Mouse (Mus musculus) lung, postnatal 36 days (tissue): ENCODE data around the gene Efna4.

Experiments
- DNase-seq: peaks from one replicate; pipeline ENCODE4 v3.0.0; 2022; ENCODE audit warnings: mixed read lengths

Gene Efna4

DNA sequence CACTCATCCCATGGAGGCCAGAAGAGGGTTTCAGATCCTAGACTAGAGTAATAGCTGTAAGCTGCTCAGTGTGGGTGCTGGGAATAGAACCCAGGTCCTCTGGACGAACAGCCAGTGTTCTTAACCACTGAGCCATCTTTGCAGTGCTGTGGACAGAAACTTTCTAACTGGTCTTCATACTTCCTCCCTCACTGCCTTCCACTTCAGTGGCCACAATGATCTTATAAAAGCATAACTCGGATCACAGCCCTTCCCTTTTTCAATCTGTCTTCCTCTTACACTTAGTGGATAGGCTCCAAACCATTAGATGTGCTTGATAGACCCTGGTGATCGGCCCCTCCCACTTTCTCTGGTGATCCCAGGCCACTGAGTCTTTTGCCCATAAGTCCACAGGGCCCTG lies 22.4 kb upstream of the Efna4 start:
- DNase-seq: no peak

DNA sequence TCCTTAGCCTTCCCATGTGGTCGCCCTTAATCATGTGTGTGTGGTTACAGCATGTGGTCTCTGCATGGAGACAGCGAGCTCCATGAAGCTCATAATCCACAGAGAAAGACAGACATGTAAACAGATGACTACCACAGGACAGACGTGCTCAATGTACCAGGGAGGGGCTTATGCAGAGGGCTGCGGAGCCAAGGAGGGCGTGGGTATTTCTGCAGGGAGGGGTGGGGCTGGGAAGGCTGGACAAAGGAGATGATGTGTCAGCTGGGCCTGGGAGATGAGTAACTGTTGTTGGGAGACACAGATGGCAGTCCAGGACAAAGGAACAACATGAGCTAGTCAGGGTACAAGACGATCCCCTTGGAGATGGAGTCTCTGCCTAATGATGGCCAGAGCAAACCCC lies 21.8 kb upstream of the Efna4 start:
- no peak for DNase-seq

DNA sequence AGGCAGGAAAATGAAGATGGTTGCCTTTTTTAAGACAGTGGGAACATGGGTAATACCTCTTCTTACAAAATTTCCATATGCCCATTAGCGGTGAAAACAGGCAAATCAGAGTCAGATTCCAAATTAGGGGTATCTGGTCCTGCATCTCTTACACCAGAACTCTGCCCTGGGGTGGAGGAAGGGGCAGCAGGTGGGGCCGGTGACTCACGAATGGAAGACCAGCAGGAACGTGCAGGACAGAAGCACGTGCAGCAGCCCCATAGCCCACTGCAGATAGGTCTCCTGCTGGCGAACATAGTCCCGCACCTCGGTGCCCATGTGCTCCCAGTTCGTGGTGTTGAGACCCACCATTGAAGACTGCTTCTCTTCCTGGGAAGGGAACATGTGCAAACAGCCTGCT lies 18.2 kb upstream of the Efna4 start:
- DNase-seq: no peak

DNA sequence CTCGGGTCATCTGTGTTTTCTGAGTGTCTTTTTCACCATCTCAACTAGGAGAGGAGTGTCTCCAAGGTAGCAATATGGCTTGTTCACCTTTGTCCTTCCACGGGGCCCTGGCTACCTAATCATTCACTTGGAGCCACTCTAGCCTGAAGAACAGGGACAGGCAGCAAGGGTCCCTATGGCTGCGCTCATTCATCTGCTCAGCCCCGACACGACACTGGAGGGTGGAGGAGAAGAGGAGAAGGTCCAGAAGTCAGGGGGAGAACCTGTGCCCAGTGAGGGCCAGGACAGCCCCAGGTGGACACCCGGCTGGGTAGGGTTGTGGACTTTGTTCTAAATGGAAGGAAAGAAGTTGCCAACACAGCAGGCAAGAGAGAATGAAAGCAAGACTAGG lies 17.7 kb upstream of the Efna4 start:
- DNase-seq: no peak

DNA sequence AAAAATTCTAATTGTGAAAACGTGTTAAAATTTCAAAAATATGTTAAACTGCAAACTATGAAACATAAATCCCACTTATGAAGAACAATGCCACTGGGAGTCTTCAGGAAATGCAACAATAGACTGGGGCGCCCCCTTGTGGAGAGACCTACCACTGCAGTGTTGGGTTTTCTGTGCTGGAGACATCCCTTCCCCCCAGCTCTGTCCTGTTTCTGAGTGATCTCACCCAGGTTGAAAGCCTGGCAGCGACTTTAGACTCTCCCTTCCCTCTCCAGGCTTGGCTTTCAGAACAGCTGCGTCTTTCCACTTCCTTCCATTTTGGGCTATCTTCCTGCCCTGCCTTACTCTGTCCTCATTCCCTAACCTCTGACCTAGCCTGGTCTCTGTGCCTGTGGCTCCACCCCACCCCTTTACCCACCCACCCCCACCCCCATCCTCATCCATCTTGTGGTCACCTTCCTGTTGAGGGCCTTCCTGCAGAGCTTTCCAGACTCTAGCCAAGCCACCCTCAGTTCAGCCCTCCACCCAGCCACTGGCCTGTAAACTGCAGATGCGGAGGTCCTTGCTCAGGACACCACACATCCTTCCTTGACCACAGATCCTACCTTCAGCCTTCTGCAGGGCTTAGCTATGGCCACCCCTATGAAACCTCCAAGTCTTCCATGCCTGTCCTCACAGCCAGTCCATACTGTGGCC lies 17.1 kb upstream of the Efna4 start:
- DNase-seq: peak; percentile 95

DNA sequence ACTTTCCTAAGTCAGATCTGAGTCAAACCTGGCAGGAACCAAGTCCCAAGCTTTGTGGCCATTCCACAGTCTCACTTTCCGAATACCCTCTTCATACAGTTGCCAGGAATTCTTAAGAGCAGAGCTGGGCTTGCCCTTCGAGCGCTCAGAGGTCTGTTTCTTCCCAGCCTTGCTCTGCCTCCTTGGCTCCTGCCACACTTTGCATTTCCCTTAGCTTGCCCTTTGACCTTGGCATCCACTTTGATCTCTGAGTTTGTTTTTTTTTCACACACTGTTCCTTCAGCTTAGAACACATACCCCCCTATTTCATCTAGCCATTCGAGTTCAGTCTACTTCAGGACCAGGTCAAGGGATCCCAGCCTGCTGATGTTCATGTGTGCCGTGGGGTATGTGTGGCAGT lies 13.4 kb upstream of the Efna4 start:
- DNase-seq: no peak

DNA sequence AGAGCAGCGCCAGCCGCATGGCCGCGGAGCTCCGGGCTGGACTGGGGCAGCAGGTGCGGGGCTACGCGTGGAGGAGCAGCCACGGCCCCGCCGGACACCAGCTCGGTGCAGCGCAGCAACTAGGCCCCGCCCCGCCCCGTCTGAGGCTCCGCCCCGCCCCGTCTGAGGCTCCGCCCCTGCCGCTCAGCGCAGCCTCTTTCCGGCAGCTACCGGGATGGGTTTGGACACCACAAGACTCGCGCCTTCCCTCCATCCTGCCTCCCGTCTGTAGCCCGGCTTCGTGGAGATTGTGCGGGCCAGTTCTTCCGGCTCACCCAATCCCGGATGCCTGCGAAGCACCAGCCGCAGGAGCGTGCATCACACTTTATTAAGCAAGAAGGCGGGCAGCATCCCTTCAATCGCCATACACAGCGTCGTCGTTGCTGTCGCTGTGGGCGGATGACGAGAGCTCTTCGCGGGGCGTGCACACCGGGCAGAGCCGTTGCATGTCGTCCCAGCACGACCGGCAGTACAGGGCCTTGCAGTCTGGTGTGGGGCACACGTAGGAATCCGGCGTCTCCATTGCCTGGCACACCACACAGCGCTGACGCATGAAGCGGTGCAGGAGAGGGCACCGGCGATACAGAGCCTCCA lies 12.2 kb upstream of the Efna4 start, which contains the start of gene Adam15:
TSS of gene Adam15 (minus strand) at position 128 of the 633 bp plus-strand sequence.
- peak; percentile 94 for DNase-seq

DNA sequence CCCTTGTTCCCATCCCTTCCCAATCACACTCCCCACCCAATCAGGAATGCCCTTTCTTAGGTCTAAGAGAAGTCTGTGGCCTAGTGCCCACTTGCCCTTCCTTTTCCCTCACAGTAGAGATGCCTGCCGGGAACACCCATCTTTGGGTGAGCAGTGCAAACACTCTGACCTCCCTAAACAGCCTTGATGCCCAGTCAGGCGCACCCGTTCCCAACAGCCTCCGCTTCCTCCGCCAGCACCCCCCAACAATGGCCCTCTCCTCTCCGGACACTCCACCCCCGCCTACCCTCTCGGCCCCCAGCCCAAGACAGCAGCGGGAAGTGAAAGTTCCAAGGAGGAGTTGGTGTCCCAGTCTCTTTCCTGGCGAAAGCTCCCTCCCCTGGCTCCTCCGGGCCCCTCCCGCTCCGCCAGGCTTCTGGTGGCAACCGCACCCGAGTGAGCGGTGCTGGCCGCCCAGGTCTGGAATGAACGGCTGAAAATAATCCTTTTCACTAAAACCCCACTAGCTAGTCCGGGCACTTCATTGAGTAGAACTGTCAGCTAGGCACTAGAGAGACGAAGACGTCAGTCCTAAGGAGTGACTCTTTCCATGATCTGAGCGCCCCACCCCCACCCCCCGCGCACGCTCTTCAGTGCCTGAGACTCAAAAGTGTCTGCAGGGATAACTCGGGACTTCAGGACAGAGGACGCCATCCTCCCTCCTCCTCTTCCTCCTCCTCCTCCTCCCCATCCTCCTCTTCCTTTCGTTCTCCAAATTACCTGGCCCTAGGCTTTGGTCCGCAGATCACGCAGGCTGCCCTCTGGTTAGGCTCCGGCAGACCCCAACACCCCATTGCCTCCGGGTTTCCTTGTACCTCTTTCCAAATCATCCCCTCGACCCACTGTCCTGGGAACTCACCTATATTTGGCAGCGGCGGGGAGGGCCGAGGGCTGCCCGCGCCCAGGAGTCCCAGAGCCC lies 11.4 kb upstream of the Efna4 start:
- peak; percentile 84 for DNase-seq

DNA sequence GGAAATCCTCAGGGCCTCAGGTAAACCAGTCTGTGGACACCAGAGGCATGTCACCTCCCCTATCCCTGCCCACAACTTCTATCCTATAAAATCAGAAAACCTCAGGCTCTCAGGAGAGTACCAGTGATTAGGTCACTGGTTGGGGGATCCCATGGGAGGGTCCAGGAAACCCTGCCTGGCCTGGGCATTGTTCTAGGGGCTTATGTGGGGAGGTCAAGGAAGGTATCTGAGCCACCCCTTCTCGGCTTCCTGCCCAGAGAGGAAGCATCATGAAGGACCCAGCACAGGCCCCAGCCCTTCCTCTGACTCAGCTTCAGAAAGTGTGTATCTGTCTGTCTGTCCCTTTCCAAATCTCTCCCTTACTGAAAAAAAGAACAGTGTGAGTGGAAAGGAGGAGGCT lies 10.1 kb upstream of the Efna4 start:
- peak; percentile 47 for DNase-seq

DNA sequence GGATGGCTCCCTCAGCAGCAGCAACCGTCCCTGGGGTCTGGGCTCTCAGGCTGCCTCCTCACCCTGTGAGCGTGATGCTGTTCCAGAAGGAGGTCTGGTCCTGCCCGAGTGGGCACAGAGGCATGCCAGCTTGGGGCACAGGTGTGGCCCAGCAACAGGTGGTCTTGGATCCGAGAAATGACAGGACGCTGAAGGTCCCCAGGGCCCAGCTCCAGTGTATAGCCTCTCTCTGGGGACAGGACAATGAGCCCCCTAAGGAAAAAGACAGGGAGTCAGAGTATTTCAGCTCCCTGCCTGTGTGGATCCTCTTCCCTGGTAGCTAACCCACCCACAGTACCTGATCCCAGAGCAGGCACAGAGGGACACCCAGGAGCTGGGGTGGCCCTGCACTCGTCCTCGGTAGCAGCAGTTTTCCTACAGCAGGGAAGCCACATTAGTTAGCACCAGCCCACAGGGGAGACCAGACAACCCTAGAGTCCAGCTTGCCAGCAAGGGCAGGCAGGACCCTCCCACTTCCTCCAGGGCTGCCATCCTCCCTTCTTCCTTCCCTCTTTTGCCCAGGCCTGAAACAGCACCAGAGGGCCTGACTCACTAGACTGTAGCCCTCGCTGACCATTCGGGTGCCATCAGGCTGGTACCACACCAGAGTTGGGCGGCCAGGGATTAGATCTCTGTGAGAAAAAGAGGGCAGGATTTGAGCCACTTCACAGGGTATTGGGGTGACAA lies 9.2 kb upstream of the Efna4 start:
- DNase-seq: no peak

DNA sequence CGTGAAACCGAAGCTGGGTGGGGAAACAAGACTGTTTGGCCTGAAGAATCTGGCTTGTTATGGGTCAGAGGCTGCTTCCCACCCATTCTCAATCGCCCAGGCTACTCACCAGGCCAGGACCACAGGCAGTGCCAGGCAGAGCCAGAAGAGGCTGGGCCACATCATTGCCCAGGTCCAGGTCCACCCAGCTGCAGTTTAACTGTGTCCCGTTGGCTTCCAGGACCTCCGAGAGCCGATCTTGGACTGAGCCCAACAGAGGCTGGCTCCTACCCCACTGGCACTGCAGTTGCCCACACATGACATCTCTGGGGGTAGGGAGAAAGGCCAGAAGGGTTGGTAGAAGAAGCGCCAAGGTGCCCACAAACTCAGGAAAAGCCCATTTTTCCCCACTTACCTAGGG lies 5.5 kb upstream of the Efna4 start:
- DNase-seq: no peak

DNA sequence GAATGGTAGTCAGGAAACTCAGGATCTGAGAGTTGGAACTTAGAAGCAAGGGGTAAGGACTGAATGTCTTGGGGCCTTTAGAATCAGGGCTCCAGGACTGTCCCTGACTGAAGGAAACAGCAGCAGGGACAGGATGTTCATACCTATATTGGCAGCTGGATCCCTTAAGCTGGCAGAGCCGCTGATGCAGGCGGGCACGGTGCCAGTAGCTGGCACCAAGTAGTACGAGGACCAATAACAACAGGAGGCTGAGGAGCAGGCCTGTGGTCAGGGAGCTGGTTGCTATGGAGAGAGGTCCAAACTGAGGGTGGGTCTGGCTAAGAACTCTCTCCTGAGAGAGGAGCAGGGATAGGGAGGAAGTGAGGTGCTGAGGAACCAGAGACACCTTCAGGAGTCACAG lies 4.0 kb upstream of the Efna4 start:
- no peak for DNase-seq

DNA sequence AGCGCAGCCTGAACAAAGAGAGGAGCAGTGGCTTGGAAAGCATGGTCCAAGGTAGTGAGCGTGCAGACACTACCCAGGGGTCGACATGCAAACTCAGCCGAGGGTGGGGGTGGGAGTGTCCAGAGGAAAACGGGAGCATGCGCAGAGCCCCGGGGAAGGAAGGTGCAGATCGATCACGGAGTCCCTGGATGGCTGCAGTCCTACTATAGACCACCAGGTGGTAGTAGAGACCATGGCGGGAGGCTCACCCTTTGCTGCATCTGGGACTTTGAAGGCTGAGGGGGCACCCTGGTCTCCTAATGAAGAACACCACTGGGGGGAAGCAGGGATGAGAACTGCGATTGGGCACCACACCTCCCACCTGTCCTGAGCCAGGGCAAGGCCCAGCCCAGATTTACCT lies 2.6 kb upstream of the Efna4 start:
- DNase-seq: peak; percentile 78

DNA sequence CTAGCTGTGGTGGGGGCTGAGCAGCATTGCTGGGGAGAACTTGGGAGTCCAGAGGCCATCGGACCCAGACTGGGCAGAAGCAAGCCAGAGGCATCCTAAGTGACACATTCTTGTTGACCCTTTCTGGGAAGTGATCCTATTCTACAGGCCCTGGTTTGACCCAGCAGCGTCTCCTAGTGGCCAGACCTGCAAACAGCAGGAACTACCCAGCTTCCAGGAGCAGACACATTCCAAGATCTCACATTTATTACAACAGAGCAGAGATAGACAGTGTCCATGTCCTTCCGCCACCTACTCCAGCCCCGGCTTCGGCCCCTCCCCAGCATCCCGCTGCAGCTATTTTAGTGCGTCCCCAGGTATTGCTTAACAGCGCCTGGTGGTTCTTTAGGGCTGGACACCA lies 1.6 kb upstream of the Efna4 start:
- DNase-seq: peak; percentile 85

DNA sequence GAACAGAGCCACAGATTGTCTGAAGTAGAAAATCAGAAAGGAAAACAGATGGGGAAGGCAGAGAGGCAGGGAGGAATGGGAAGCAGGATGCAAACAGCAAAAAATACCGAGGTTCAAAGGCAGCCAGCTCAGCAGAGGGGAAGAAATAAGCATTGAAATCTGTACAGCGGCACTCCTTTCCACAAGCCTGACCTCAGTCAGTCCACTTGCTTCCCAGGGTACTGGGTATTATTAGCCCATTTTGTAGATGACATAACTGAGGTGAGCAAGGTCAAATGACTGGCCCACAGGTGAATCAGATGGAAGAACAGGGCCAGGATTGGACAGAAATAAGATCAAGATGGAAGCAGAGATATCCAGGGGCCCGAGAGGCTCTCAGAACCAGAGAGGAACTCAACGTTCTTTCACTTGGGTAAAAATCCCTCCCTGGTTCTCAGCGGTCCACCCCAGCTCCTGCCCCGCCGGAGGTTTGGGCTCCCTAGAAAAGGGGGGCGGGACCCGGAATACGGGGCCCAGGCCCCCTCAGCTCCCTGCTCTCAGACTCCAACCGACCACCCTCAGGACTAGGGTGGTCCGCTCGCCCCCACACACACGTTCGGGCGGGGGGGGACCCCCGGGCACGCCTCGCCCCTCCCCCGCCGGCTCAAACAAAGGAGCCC lies 637 bp downstream of the Efna4 start:
- no peak for DNase-seq

DNA sequence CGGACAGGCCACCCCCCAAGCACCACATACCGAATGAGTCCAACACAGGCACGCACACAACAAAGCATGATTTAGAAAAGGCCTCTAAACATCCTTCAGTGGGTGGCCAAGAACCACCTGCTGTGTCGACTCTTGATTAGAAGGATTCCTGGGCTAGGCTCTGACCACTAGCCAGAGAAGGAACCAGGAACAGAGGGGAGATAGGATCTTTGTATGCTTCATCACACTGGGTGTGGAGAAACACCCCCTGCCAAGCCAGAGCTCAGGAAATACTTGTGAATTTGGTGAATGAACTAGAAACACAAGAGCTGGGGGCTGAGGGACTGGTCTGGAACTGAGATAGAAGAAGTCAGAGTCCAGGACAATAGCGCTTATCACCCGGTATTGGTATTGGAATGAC lies 1.3 kb downstream of the Efna4 start:
- DNase-seq: no peak

DNA sequence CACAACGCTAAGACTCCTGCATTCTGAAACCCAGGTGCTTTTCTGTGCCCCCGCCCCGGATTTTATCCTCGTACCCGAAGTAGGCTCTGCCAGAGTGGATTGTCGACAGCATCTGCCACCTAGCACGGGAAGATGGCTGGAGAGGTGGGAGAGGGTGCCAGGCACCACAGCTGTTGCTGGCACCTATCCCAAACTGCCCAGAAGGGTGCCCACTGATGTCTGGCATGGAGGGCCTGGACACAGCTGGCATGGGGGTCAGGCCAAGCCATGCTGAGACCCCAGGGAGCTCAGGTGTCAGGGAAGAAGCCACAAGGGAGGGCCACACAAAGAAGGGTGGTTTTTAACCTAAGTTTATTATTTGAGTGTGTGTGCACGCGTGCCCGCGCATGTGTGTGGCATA lies 4.8 kb downstream of the Efna4 start:
- DNase-seq: no peak

DNA sequence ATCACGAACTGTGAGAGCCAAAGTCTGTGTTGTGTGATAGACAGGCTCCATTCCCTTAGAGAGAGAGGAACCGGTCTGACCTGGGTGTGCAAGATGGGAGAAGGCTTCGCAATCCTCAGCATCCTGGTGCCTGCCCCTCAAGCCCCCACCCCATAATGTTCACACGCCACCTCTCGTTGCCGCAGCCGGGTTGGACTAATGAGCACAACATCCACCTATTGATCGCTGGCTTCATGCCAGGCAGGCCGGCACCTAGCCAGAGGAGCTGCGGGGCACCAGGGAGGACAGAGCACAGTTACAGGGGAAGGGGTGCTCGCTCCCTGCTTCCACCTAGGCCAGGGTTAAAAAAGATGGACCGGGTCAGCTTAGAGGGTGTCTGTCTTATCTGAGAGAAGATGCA lies 5.4 kb downstream of the Efna4 start:
- no peak for DNase-seq

DNA sequence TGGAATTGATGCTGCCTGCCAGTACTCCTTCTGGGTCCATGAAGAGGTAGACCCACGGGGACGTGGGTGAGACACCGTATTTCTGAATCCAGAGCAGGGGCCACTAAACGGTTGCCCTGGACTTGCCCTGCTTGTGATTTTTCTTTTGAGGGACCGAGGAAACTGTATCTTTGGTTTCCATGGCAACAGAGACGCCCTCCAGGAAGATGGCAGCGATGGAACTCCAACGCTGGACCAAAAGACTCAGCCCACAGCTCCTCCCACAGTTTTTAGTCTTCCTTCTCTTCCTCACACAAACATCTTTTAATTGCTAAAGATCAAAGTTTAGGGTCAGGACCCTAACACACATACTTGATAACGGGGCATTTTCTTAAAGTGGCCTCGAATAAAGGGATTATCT lies 5.8 kb downstream of the Efna4 start:
- no peak for DNase-seq

DNA sequence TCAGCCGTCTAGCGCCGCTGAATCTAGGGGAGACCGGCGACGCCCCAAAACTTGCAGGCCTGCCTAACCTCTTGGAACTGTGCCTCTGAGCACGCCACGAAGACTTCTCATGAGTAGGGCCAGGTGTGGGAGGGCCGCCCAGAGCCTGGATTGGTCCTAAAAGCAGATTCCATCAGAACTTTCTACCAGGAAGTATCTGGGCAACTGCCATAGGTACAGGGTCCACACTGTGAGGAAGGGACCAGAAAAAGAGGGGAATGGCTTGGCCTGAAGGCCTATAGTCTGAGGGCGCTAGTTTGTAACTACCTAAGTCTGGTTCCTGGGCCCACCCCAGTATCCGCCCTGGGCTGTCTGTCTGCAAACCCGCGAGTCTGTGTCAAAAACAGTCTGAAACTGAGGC lies 6.3 kb downstream of the Efna4 start:
- no peak for DNase-seq

DNA sequence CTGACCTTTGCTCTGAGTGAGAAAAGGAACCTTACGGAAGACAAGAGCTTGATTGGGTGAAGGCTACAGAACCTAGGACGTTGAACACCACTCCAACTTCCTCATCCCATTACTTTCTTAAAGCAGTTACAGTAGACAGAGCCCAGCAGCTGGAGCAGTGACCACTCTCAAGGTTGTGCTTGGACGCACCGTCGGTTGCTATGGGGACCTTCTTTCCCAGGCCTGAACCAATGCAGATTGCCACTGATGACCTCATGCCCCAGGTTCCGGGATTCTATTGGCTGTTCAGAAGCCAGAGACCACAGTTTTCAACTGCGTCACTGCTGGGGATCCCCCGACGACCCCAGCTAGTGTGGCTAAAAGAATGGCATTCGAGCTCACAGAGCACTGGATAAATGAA lies 6.9 kb downstream of the Efna4 start:
- peak; percentile 47 for DNase-seq

DNA sequence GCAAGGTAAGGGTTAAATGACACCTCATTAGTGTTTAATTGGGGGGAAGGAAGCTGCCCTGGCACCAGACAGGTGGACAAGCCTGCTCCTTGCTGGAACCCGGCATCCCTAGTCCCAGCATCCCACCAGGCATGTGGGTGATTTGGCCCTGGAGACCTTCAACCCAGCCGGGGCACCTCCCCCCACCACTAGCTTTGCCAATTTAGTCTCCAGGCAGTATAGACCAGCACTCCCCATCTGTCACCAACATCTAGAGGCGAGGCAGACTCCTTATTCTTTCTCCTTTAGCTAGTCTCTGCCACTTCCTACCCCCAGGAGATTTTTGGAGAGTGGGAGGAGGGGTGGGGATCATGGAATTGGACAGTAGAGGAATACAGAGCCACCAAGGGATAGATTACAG lies 7.5 kb downstream of the Efna4 start:
- no peak for DNase-seq

DNA sequence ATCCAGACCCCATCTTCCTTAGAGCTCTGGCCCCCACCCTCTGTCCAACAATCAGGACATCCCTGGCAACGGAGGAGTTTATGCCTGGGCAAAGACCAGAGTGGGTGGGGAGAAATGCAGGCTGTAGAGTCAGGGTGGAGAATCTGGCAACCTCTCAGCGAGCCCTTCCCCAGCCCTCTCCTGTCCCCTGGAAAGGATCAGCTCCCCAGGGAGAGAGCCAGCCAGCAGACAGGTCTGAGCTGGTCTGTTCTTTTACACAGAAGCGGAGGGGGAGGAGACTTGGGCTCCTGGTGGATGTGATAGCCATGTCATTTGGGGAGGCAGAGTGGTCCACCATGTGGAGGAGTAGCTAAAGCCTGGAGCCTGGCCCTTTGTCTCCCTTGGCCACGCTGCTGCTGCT lies 9.2 kb downstream of the Efna4 start:
- DNase-seq: no peak
